ENCODE assay signal across 15 mouse cellular contexts in genomic region chr11:14769448-14770357, GRCm38 (mm10).
DNase-seq lines count a peak whose midpoint lies in the region; ATAC-seq and TF ChIP-seq lines count a peak whose summit lies in the region.
"Had no signal": no experiment of that assay in that cellular context is flagged by ENCODE, and none has a peak within 500 bp of the region (broad histone marks: within the 10 kb centered on the region; RNA-seq: fewer than 3 reads in every experiment).

No protein-coding gene starts in this region.

- intact Hi-C loops in gastrocnemius, adult 2 months (cut with DNase I): no loop called here

- H3K4me3 ChIP-seq in gastrocnemius, adult 2 months: peak overlapping the region; percentile 54
- H3K4me3 ChIP-seq in layer of hippocampus, adult 2 months: peak overlapping the region; percentile 23; the same call in 1 of the 2 replicates
- H3K4me3 ChIP-seq: left cerebral cortex, adult 2 months had no signal

- H3K27ac ChIP-seq in gastrocnemius, adult 2 months: no peak overlapping the region
- H3K27ac ChIP-seq in layer of hippocampus, adult 2 months: no peak overlapping the region
- H3K27ac ChIP-seq: left cerebral cortex, adult 2 months had no signal

- no peak for ATAC-seq in CD4-positive, CD25-positive, alpha-beta regulatory T cell, adult 4 months
- ATAC-seq: activated CD4-positive, CD25-positive, alpha-beta regulatory T cell, adult 4 months; intestine, postnatal 0 days had no signal

- no peak for DNase-seq in gastrocnemius, adult 2 months
- no peak for DNase-seq in gastrocnemius, adult 8-10 months (ENCODE audit: low spot score in 2 of 2)
- no peak for DNase-seq in layer of hippocampus, adult 2 months (ENCODE audit: low spot score in 2 of 2)
- no peak for DNase-seq in layer of hippocampus, postnatal 25 days (ENCODE audit: extremely low spot score in 1 of 2, low spot score in 1 of 2)
- peak; percentile 18 to 26 for DNase-seq in right cerebral cortex, postnatal 10 days (ENCODE audit: low spot score in 2 of 2)
- no peak for DNase-seq in right cerebral cortex, postnatal 25 days
- DNase-seq: cerebellum, adult 18-20 months; heart, postnatal 36 days; kidney, postnatal 14 days; lung, embryonic 14.5 days; right cerebral cortex, postnatal 4 days had no signal

- TF ChIP-seq CTCF in gastrocnemius, adult 2 months (IDR thresholded peaks at IDR 0.05): no peak
- no peak for TF ChIP-seq CTCF in layer of hippocampus, adult 2 months (conservative IDR thresholded peaks at IDR 0.05)

Comparison
In these comparisons a context has a peak if more than half of its experiments do, and no peak if none do; other contexts are left out.
1. DNase-seq: peak in right cerebral cortex, postnatal 10 days (2 of 2); none in gastrocnemius, adult 2 months (single experiment), gastrocnemius, adult 8-10 months (0 of 2), layer of hippocampus, adult 2 months (0 of 2), layer of hippocampus, postnatal 25 days (0 of 2) and right cerebral cortex, postnatal 25 days (single experiment).